Mouse (Mus musculus): ENCODE results near the gene Btn2a2. TPM values are rescaled to one million over a fixed set of nuclear protein-coding genes. Genes with fewer than 3 reads are reported as not detected.

The Btn2a2 gene
- polyA plus RNA-seq, 1 experiment from 2014 or later: 0.30 TPM

GRCm38 (mm10) chr13:23497656-23498321 lies 9.1 kb upstream of the Btn2a2 start:
- Histone ChIP-seq H3K4me3 (ENCODE audit: low read depth, low read length) (peak overlapping the region; percentile 28), H3K9me3 (ENCODE audit: control insufficient read depth, low read depth, low read length) (no peaks in the 10 kb centered on the region), H3K27ac (ENCODE audit: low read length) (no peak overlapping the region), H3K27me3 (ENCODE audit: control insufficient read depth, insufficient read depth, low read length) (no peaks in the 10 kb centered on the region), H3K4me2 (replicated peaks; ENCODE audit: low read depth, low read length) (peak overlapping the region; percentile 50), H3K36me3 (ENCODE audit: control insufficient read depth, insufficient read depth, low read length) (no peaks in the 10 kb centered on the region), H3K9ac (replicated peaks; ENCODE audit: low read depth, low read length) (no peak overlapping the region), H3K4me1 (ENCODE audit: control insufficient read depth, insufficient read depth, low read length) (peaks cover 15% of the 10 kb centered on the region; the same call in 1 of the 2 replicates)
- no peak for ATAC-seq (ENCODE audit: insufficient number of reproducible peaks, insufficient read depth, low FRiP score, low read depth)
- 7% methylated on average over 19 of the region's 19 CpGs for WGBS

- 83% methylated on average over 6 of the region's 6 CpGs for WGBS
- Histone ChIP-seq H3K4me2 (replicated peaks; ENCODE audit: low read depth, low read length) (no peak overlapping the region), H3K4me1 (ENCODE audit: control insufficient read depth, insufficient read depth, low read length) (peaks cover 15% of the 10 kb centered on the region; the same call in 1 of the 2 replicates), H3K4me3 (ENCODE audit: low read depth, low read length) (no peak overlapping the region), H3K27ac (ENCODE audit: low read length) (no peak overlapping the region), H3K9me3 (ENCODE audit: control insufficient read depth, low read depth, low read length) (no peaks in the 10 kb centered on the region), H3K36me3 (ENCODE audit: control insufficient read depth, insufficient read depth, low read length) (no peaks in the 10 kb centered on the region), H3K27me3 (ENCODE audit: control insufficient read depth, insufficient read depth, low read length) (no peaks in the 10 kb centered on the region), H3K9ac (replicated peaks; ENCODE audit: low read depth, low read length) (no peak overlapping the region)
- no peak for ATAC-seq (ENCODE audit: insufficient number of reproducible peaks, insufficient read depth, low FRiP score, low read depth)
Observed at GRCm38 (mm10) chr13:23495526-23495925, 6.9 kb upstream of the Btn2a2 start.

GRCm38 (mm10) chr13:23491990-23492389 lies 3.3 kb upstream of the Btn2a2 start:
- peaks cover 3% of the 10 kb centered on the region; the same call in 1 of the 2 replicates for H3K4me1 ChIP-seq (ENCODE audit: control insufficient read depth, insufficient read depth, low read length)
- no peak for ATAC-seq (ENCODE audit: insufficient number of reproducible peaks, insufficient read depth, low FRiP score, low read depth)
- H3K4me2 ChIP-seq (replicated peaks; ENCODE audit: low read depth, low read length): peak overlapping the region; percentile 28
- no peak overlapping the region for H3K27ac ChIP-seq (ENCODE audit: low read length)
- no peaks in the 10 kb centered on the region for H3K27me3 ChIP-seq (ENCODE audit: control insufficient read depth, insufficient read depth, low read length)
- no peaks in the 10 kb centered on the region for H3K36me3 ChIP-seq (ENCODE audit: control insufficient read depth, insufficient read depth, low read length)
- peak overlapping the region; percentile 20; the same call in 1 of the 2 replicates for H3K4me3 ChIP-seq (ENCODE audit: low read depth, low read length)
- 15% methylated on average over 14 of the region's 14 CpGs for WGBS
- H3K9me3 ChIP-seq (ENCODE audit: control insufficient read depth, low read depth, low read length): no peaks in the 10 kb centered on the region
- no peak overlapping the region for H3K9ac ChIP-seq (replicated peaks; ENCODE audit: low read depth, low read length)

GRCm38 (mm10) chr13:23491263-23491662 lies 2.6 kb upstream of the Btn2a2 start:
- H3K27me3 ChIP-seq (ENCODE audit: control insufficient read depth, insufficient read depth, low read length): no peaks in the 10 kb centered on the region
- H3K9me3 ChIP-seq (ENCODE audit: control insufficient read depth, low read depth, low read length): no peaks in the 10 kb centered on the region
- peaks cover 3% of the 10 kb centered on the region; the same call in 1 of the 2 replicates for H3K4me1 ChIP-seq (ENCODE audit: control insufficient read depth, insufficient read depth, low read length)
- 14% methylated on average over 1 of the region's 1 CpGs for WGBS
- no peak overlapping the region for H3K4me2 ChIP-seq (replicated peaks; ENCODE audit: low read depth, low read length)
- H3K36me3 ChIP-seq (ENCODE audit: control insufficient read depth, insufficient read depth, low read length): no peaks in the 10 kb centered on the region
- no peak overlapping the region for H3K27ac ChIP-seq (ENCODE audit: low read length)
- no peak overlapping the region for H3K9ac ChIP-seq (replicated peaks; ENCODE audit: low read depth, low read length)
- H3K4me3 ChIP-seq (ENCODE audit: low read depth, low read length): no peak overlapping the region
- no peak for ATAC-seq (ENCODE audit: insufficient number of reproducible peaks, insufficient read depth, low FRiP score, low read depth)

- no peaks in the 10 kb centered on the region for H3K27me3 ChIP-seq (ENCODE audit: control insufficient read depth, insufficient read depth, low read length)
- H3K4me2 ChIP-seq (replicated peaks; ENCODE audit: low read depth, low read length): no peak overlapping the region
- H3K36me3 ChIP-seq (ENCODE audit: control insufficient read depth, insufficient read depth, low read length): no peaks in the 10 kb centered on the region
- peaks cover 3% of the 10 kb centered on the region; the same call in 1 of the 2 replicates for H3K4me1 ChIP-seq (ENCODE audit: control insufficient read depth, insufficient read depth, low read length)
- 41% methylated on average over 1 of the region's 1 CpGs for WGBS
- no peak for ATAC-seq (ENCODE audit: insufficient number of reproducible peaks, insufficient read depth, low FRiP score, low read depth)
- no peak overlapping the region for H3K27ac ChIP-seq (ENCODE audit: low read length)
- no peak overlapping the region for H3K9ac ChIP-seq (replicated peaks; ENCODE audit: low read depth, low read length)
- no peak overlapping the region for H3K4me3 ChIP-seq (ENCODE audit: low read depth, low read length)
- H3K9me3 ChIP-seq (ENCODE audit: control insufficient read depth, low read depth, low read length): no peaks in the 10 kb centered on the region
Observed at GRCm38 (mm10) chr13:23490863-23491262, 2.2 kb upstream of the Btn2a2 start.

GRCm38 (mm10) chr13:23485271-23485670 lies 3.4 kb downstream of the Btn2a2 start:
- H3K9me3 ChIP-seq (ENCODE audit: control insufficient read depth, low read depth, low read length): no peaks in the 10 kb centered on the region
- H3K27ac ChIP-seq (ENCODE audit: low read length): no peak overlapping the region
- ATAC-seq (ENCODE audit: insufficient number of reproducible peaks, insufficient read depth, low FRiP score, low read depth): no peak
- H3K4me1 ChIP-seq (ENCODE audit: control insufficient read depth, insufficient read depth, low read length): peaks cover 3% of the 10 kb centered on the region; the same call in 1 of the 2 replicates
- H3K36me3 ChIP-seq (ENCODE audit: control insufficient read depth, insufficient read depth, low read length): no peaks in the 10 kb centered on the region
- H3K27me3 ChIP-seq (ENCODE audit: control insufficient read depth, insufficient read depth, low read length): no peaks in the 10 kb centered on the region
- H3K4me3 ChIP-seq (ENCODE audit: low read depth, low read length): no peak overlapping the region
- H3K9ac ChIP-seq (replicated peaks; ENCODE audit: low read depth, low read length): no peak overlapping the region
- 39% methylated on average over 5 of the region's 5 CpGs for WGBS
- no peak overlapping the region for H3K4me2 ChIP-seq (replicated peaks; ENCODE audit: low read depth, low read length)

- WGBS: 87% methylated on average over 2 of the region's 2 CpGs
- no peaks in the 10 kb centered on the region for H3K9me3 ChIP-seq (ENCODE audit: control insufficient read depth, low read depth, low read length)
- no peak overlapping the region for H3K4me2 ChIP-seq (replicated peaks; ENCODE audit: low read depth, low read length)
- no peak overlapping the region for H3K4me3 ChIP-seq (ENCODE audit: low read depth, low read length)
- H3K36me3 ChIP-seq (ENCODE audit: control insufficient read depth, insufficient read depth, low read length): no peaks in the 10 kb centered on the region
- H3K27me3 ChIP-seq (ENCODE audit: control insufficient read depth, insufficient read depth, low read length): no peaks in the 10 kb centered on the region
- ATAC-seq (ENCODE audit: insufficient number of reproducible peaks, insufficient read depth, low FRiP score, low read depth): no peak
- H3K27ac ChIP-seq (ENCODE audit: low read length): no peak overlapping the region
- H3K4me1 ChIP-seq (ENCODE audit: control insufficient read depth, insufficient read depth, low read length): peaks cover 3% of the 10 kb centered on the region; the same call in 1 of the 2 replicates
- no peak overlapping the region for H3K9ac ChIP-seq (replicated peaks; ENCODE audit: low read depth, low read length)
Observed at GRCm38 (mm10) chr13:23483153-23483552, 5.5 kb downstream of the Btn2a2 start.

- Histone ChIP-seq H3K27me3 (ENCODE audit: control insufficient read depth, insufficient read depth, low read length) (no peaks in the 10 kb centered on the region), H3K4me2 (replicated peaks; ENCODE audit: low read depth, low read length) (no peak overlapping the region), H3K36me3 (ENCODE audit: control insufficient read depth, insufficient read depth, low read length) (no peaks in the 10 kb centered on the region), H3K9me3 (ENCODE audit: control insufficient read depth, low read depth, low read length) (no peaks in the 10 kb centered on the region), H3K4me1 (ENCODE audit: control insufficient read depth, insufficient read depth, low read length) (no peaks in the 10 kb centered on the region), H3K9ac (replicated peaks; ENCODE audit: low read depth, low read length) (no peak overlapping the region), H3K4me3 (ENCODE audit: low read depth, low read length) (no peak overlapping the region), H3K27ac (ENCODE audit: low read length) (no peak overlapping the region)
- ATAC-seq (ENCODE audit: insufficient number of reproducible peaks, insufficient read depth, low FRiP score, low read depth): no peak
- WGBS: 18% methylated on average over 2 of the region's 2 CpGs
Observed at GRCm38 (mm10) chr13:23475658-23476057, 13.0 kb downstream of the Btn2a2 start.

GRCm38 (mm10) chr13:23466911-23467310 lies 21.7 kb downstream of the Btn2a2 start:
- Histone ChIP-seq H3K27ac (ENCODE audit: low read length) (no peak overlapping the region), H3K9ac (replicated peaks; ENCODE audit: low read depth, low read length) (no peak overlapping the region), H3K4me2 (replicated peaks; ENCODE audit: low read depth, low read length) (no peak overlapping the region), H3K9me3 (ENCODE audit: control insufficient read depth, low read depth, low read length) (no peaks in the 10 kb centered on the region), H3K27me3 (ENCODE audit: control insufficient read depth, insufficient read depth, low read length) (no peaks in the 10 kb centered on the region), H3K4me1 (ENCODE audit: control insufficient read depth, insufficient read depth, low read length) (0 out of 2 replicates have a peak, but pooled peaks cover 3% of the 10 kb centered on the region), H3K4me3 (ENCODE audit: low read depth, low read length) (no peak overlapping the region), H3K36me3 (ENCODE audit: control insufficient read depth, insufficient read depth, low read length) (no peaks in the 10 kb centered on the region)
- peak; percentile 84; the same call in 1 of the 2 replicates for ATAC-seq (ENCODE audit: insufficient number of reproducible peaks, insufficient read depth, low FRiP score, low read depth)
- WGBS: 5% methylated on average over 9 of the region's 9 CpGs
